Mouse (Mus musculus) thymus, adult 2 months (tissue): Measurements from ENCODE around the gene Degs1.

ENCODE experiments used
- CTCF ChIP-seq: fragments of 200-500 bp; IDR thresholded peaks from 2 replicates; pipeline ENCODE4 v1.5.1; 2012; ENCODE audit warnings: mild to moderate bottlenecking, control low read depth, low read length, moderate library complexity, borderline replicate concordance; ENCODE audit not compliant: control insufficient read depth, poor library complexity, insufficient read depth; ENCODE audit errors: extremely low read depth
- POLR2A ChIP-seq: fragments of 200-500 bp; IDR thresholded peaks from 2 replicates; pipeline ENCODE4 v1.6.1; 2012; ENCODE audit warnings: mild to moderate bottlenecking, low read length, control low read depth, moderate library complexity; ENCODE audit not compliant: control insufficient read depth, poor library complexity, insufficient read depth; ENCODE audit errors: extremely low read depth

GRCm38 (mm10) chr1:182311376-182311775, 28.8 kb upstream of the Degs1 start:
- TF ChIP-seq POLR2A (no peak), CTCF (no peak)
